1 mouse cellular context compared by ENCODE assay signal in genomic region chr1:87959998-87960431, GRCm38 (mm10).
TF ChIP-seq lines count a peak whose summit lies in the region.

No protein-coding gene starts in this region.

TF ChIP-seq in MEL, 35 proteins besides CTCF, POLR2A, EP300 and RAD21 (continued from another document):
- no peak for TF ChIP-seq E2F4 (IDR thresholded peaks at IDR 0.05; ENCODE audit: borderline replicate concordance, low read depth, low read length)
- TF ChIP-seq SIN3A (IDR thresholded peaks at IDR 0.05; ENCODE audit: low read length): peak; percentile 80; the same call in 1 of the 2 replicates
- TF ChIP-seq ZC3H11A (IDR thresholded peaks at IDR 0.05; ENCODE audit: low read depth, low read length): no peak
